Mouse (Mus musculus) CH12.LX (cell line): ENCODE results near the gene Cds2. TPM values are rescaled to one million over a fixed set of nuclear protein-coding genes. Genes with fewer than 3 reads are reported as not detected.

ENCODE experiments used
- DNase-seq: peaks from one replicate; pipeline ENCODE4 v3.0.0-alpha.2; 2013; ENCODE audit errors: extremely low read depth
- H3K27ac ChIP-seq: 2 replicates; pipeline ENCODE4 v1.5.1; 2012; ENCODE audit warnings: low read depth, mild to moderate bottlenecking, control low read depth, moderate library complexity; ENCODE audit not compliant: insufficient read depth
- H3K27me3 ChIP-seq: replicated peaks from 2 replicates; pipeline ENCODE3; 2012; ENCODE audit warnings: inconsistent platforms
- H3K36me3 ChIP-seq, 2 experiments: replicated peaks in 1 of 2; 2 replicates each; pipeline versions ENCODE3 to v1.6.1; 2012; ENCODE audit warnings: inconsistent platforms in 1 of 2, low read length in 1 of 2, mild to moderate bottlenecking in 1 of 2, mixed read lengths in 1 of 2, moderate library complexity in 1 of 2; ENCODE audit not compliant: control insufficient read depth in 1 of 2, insufficient read depth in 1 of 2
- H3K4me1 ChIP-seq, 2 experiments: 2 replicates each; pipeline ENCODE4 v1.6.1; 2012; ENCODE audit warnings: inconsistent platforms in 1 of 2, moderate library complexity in 1 of 2; ENCODE audit not compliant: insufficient read depth in 2 of 2, control insufficient read depth in 1 of 2
- H3K4me2 ChIP-seq: 2 replicates; pipeline ENCODE4 v1.6.1; 2012; ENCODE audit warnings: low read depth, mild to moderate bottlenecking, control low read depth; ENCODE audit not compliant: poor library complexity, insufficient read depth, severe bottlenecking
- H3K4me3 ChIP-seq, 3 experiments: fragments of 150-350 bp in 1 of 3; sonication (generic) in 1 of 3; replicated peaks in 1 of 3; 2 replicates each; pipeline versions ENCODE3 to v1.5.1; 2011 to 2012; ENCODE audit warnings: low read depth in 2 of 3, low read length in 2 of 3, mild to moderate bottlenecking in 2 of 3, moderate library complexity in 2 of 3, control low read depth in 1 of 3, improper control_type of control experiment in 1 of 3, inconsistent platforms in 1 of 3, mixed read lengths in 1 of 3; ENCODE audit not compliant: poor library complexity in 1 of 3
- H3K79me2 ChIP-seq: replicated peaks from 2 replicates; pipeline ENCODE4 v1.6.1; 2012; ENCODE audit warnings: mild to moderate bottlenecking, moderate library complexity; ENCODE audit not compliant: control insufficient read depth, poor library complexity, insufficient read depth, severe bottlenecking; ENCODE audit errors: extremely low read depth
- H3K9ac ChIP-seq: 2 replicates; pipeline ENCODE4 v1.6.1; 2012; ENCODE audit warnings: low read depth, mild to moderate bottlenecking, control low read depth, moderate library complexity; ENCODE audit not compliant: insufficient read depth
- H3K9me3 ChIP-seq: replicated peaks from 2 replicates; pipeline ENCODE3; 2012; ENCODE audit warnings: low read length, inconsistent platforms, mixed read lengths
- CHD1 ChIP-seq: IDR thresholded peaks from 2 replicates; pipeline ENCODE4 v1.6.1; 2012; ENCODE audit warnings: low read depth, low read length, improper control_type of control experiment, inconsistent platforms
- CHD2 ChIP-seq: IDR thresholded peaks from 2 replicates; pipeline ENCODE4 v1.6.1; 2011; ENCODE audit warnings: low read length, improper control_type of control experiment
- E2F4 ChIP-seq: IDR thresholded peaks from 2 replicates; pipeline ENCODE4 v1.6.1; 2011; ENCODE audit warnings: low read depth, low read length, improper control_type of control experiment; ENCODE audit not compliant: insufficient replicate concordance
- ETS1 ChIP-seq: conservative IDR thresholded peaks from 2 replicates; pipeline ENCODE4 v1.6.1; 2012; ENCODE audit warnings: low read depth, mild to moderate bottlenecking, inconsistent platforms, low read length, improper control_type of control experiment, moderate library complexity
- JUN ChIP-seq: IDR thresholded peaks from 2 replicates; pipeline ENCODE4 v1.6.1; 2011; ENCODE audit warnings: low read depth, mild to moderate bottlenecking, low read length, improper control_type of control experiment, moderate library complexity; ENCODE audit not compliant: insufficient read depth
- MAFK ChIP-seq: IDR thresholded peaks from 2 replicates; pipeline ENCODE4 v1.6.1; 2011; ENCODE audit warnings: low read length, improper control_type of control experiment; ENCODE audit not compliant: insufficient replicate concordance
- MEF2A ChIP-seq: IDR thresholded peaks from 2 replicates; pipeline ENCODE4 v1.6.1; 2014; ENCODE audit warnings: low read depth, mild to moderate bottlenecking, inconsistent platforms, low read length, improper control_type of control experiment, borderline replicate concordance
- MYC ChIP-seq: IDR thresholded peaks from 2 replicates; pipeline ENCODE4 v1.6.1; 2011; ENCODE audit warnings: low read depth, mild to moderate bottlenecking, improper control_type of control experiment, low read length
- SIN3A ChIP-seq: IDR thresholded peaks from 2 replicates; pipeline ENCODE4 v1.6.1; 2012; ENCODE audit warnings: low read length, improper control_type of control experiment, inconsistent platforms
- SMC3 ChIP-seq: IDR thresholded peaks from 2 replicates; pipeline ENCODE4 v1.6.1; 2011; ENCODE audit warnings: low read depth, low read length, improper control_type of control experiment
- TCF12 ChIP-seq: IDR thresholded peaks from 2 replicates; pipeline ENCODE4 v1.6.1; 2014; ENCODE audit warnings: low read depth, mild to moderate bottlenecking, inconsistent platforms, low read length, improper control_type of control experiment
- USF2 ChIP-seq: conservative IDR thresholded peaks from 2 replicates; pipeline ENCODE4 v1.6.1; 2011; ENCODE audit warnings: low read depth, low read length, improper control_type of control experiment
- ZMIZ1 ChIP-seq: IDR thresholded peaks from 2 replicates; pipeline ENCODE4 v1.6.1; 2012; ENCODE audit warnings: low read depth, mild to moderate bottlenecking, inconsistent platforms, low read length, improper control_type of control experiment
- ZNF384 ChIP-seq: IDR thresholded peaks from 2 replicates; pipeline ENCODE4 v1.6.1; 2012; ENCODE audit warnings: low read depth, low read length, improper control_type of control experiment, inconsistent platforms
- dilution Hi-C: fragments of 300-500 bp; cut with MboI; formaldehyde crosslinking; loops from 2 replicates; pipeline ENCODE4 v1.14.3; 2020; ENCODE audit warnings: low sequenced_read_pairs; ENCODE audit not compliant: extremely low pct_unique_long_range_greater_than_20kb, extremely low pct_ligation_motif_present
- in situ Hi-C: fragments of 300-500 bp; cut with MboI; formaldehyde crosslinking; loops from 3 replicates; pipeline ENCODE4 v1.14.3; 2019; ENCODE audit warnings: low sequenced_read_pairs, low pct_ligation_motif_present, low pct_unique_long_range_greater_than_20kb, mixed read lengths
- polyA plus RNA-seq: library from polyadenylated mRNA; unstranded; fragments of >175 nt; gene quantifications from 2 replicates; pipeline ENCODE4 v1.2.1, GENCODE M21; 2012; ENCODE audit warnings: low read depth; ENCODE audit not compliant: insufficient read length
- total RNA-seq, 2 experiments: library from RNA; depleted of rRNA; stranded (reverse); fragments of 300-350 nt in 1 of 2; fragments of >200 nt in 1 of 2; gene quantifications; 2 replicates each; pipeline ENCODE4 v1.2.3; 2012 to 2014

Cds2 gene
- total and polyA plus RNA-seq, 3 experiments, result 20.3 to 38.9 (median 21.2) TPM

DNA sequence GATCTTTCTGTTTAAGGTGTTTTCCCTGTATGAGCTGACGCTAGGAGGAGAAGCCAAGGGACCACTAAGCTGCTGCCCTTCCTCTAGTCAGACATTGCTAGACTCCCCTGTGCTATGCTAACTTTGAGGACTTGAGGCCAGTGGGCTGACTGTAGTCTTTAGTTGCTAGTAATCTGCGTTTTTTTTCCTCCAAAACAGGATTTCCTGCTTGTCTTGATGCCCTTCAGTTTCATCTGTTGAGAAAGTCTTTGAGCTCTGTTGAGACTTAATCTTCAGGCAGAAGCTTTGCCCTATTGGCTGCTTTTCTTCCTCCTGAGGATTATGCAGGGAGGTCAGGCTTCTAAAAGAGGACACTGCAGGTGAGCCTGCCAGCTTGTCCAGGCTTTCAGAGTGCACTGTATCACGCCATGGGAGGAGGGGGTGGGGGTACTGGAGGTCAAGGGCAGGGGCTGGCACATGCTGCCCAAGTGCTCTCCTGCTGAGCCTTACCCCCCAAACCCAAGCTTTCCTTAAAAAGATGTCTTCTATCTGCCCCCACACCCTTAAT is 16.5 kb downstream of the Cds2 start:
- dilution Hi-C loops, result no loop called here
- H3K4me1 ChIP-seq, result peaks cover 26 to 67% of the 10 kb centered on the region in 2 experiments
- H3K9ac ChIP-seq, result no peak overlapping the region
- no peak for TF ChIP-seq MYC
- no peak for TF ChIP-seq SIN3A
- TF ChIP-seq USF2, result no peak
- no peak for TF ChIP-seq TCF12
- no peak for TF ChIP-seq CHD1
- TF ChIP-seq MAFK, result no peak
- TF ChIP-seq JUN, result no peak
- no peak for TF ChIP-seq ZMIZ1
- TF ChIP-seq MEF2A, result no peak
- TF ChIP-seq ETS1, result no peak
- TF ChIP-seq, all 38 proteins: peak for 0
- Histone ChIP-seq H3K4me2 (no peak overlapping the region; the same call in 1 of the 2 replicates), H3K4me3 (no peak overlapping the region), H3K79me2 (peaks cover 13% of the 10 kb centered on the region), H3K27me3 (no peaks in the 10 kb centered on the region), H3K36me3 (peaks cover 0 to 20% of the 10 kb centered on the region in 2 experiments), H3K27ac (no peak overlapping the region), H3K9me3 (no peaks in the 10 kb centered on the region)
- no peak for DNase-seq
- in situ Hi-C loops, result no loop called here

DNA sequence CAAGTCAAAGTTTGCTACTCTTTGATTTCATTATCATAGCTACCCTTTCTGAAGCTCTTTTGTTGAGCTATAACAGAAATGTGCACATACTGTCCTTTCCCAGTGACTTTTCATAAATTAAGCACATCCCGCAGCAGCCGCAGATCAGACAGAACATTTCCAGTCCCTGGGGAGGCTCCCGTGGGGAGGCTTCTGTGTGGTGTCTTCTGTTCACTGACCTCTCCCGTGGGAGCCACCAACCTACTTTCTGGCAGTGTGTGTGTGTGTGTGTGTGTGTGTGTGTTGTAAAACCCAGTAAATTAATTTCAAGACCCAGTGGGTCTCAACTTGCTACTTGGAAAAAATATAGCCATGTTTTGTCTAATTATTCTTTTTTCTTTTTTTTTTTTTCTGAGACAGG is 17.0 kb downstream of the Cds2 start:
- no peak overlapping the region for H3K4me2 ChIP-seq
- H3K9ac ChIP-seq, result no peak overlapping the region; the same call in 1 of the 2 replicates
- peaks cover 12% of the 10 kb centered on the region for H3K79me2 ChIP-seq
- no peaks in the 10 kb centered on the region for H3K9me3 ChIP-seq
- H3K27ac ChIP-seq, result no peak overlapping the region
- H3K27me3 ChIP-seq, result no peaks in the 10 kb centered on the region
- no peak for TF ChIP-seq CHD2
- no peak for TF ChIP-seq E2F4
- no peak for TF ChIP-seq SMC3
- 0 out of 2 replicates have a peak, but pooled peaks have one; percentile 8 for TF ChIP-seq ZNF384
- TF ChIP-seq, all 38 proteins: peak for 1
- Histone ChIP-seq H3K4me3 (no peak overlapping the region), H3K36me3 (peaks cover 0 to 26% of the 10 kb centered on the region in 2 experiments), H3K4me1 (peaks cover 26 to 73% of the 10 kb centered on the region in 2 experiments)
- no peak for DNase-seq
- dilution Hi-C loops, result no loop called here
- in situ Hi-C loops, result no loop called here
